Mouse (Mus musculus) ES-Bruce4 (cell line): ENCODE data around the gene Lamp1. TPM values are rescaled to one million over a fixed set of nuclear protein-coding genes. Genes with fewer than 3 reads are reported as not detected.

ENCODE experiments used
- H3K27ac ChIP-seq: 2 replicates; pipeline ENCODE4 v1.5.1; 2012; ENCODE audit warnings: low read length, inconsistent platforms; ENCODE audit not compliant: insufficient read depth
- H3K27me3 ChIP-seq: 2 replicates; pipeline ENCODE4 v1.6.1; 2012; ENCODE audit warnings: mild to moderate bottlenecking, low read length, inconsistent platforms; ENCODE audit not compliant: control insufficient read depth, poor library complexity, insufficient read depth, severe bottlenecking
- H3K36me3 ChIP-seq: 2 replicates; pipeline ENCODE4 v1.6.1; 2012; ENCODE audit warnings: inconsistent platforms, mild to moderate bottlenecking, low read length, moderate library complexity; ENCODE audit not compliant: control insufficient read depth, poor library complexity, insufficient read depth, severe bottlenecking
- H3K4me1 ChIP-seq: one replicate; pipeline ENCODE4 v1.8.1; 2011; ENCODE audit warnings: low read length; ENCODE audit not compliant: control insufficient read depth, insufficient read depth
- H3K4me3 ChIP-seq: 2 replicates; pipeline ENCODE4 v1.5.1; 2011; ENCODE audit warnings: low read depth, mild to moderate bottlenecking, low read length
- H3K9ac ChIP-seq: 2 replicates; pipeline ENCODE4 v1.6.1; 2012; ENCODE audit warnings: low read depth, mild to moderate bottlenecking, inconsistent platforms; ENCODE audit not compliant: poor library complexity, severe bottlenecking
- H3K9me3 ChIP-seq: replicated peaks from 2 replicates; pipeline ENCODE4 v1.6.1; 2012; ENCODE audit warnings: mild to moderate bottlenecking, low read length, inconsistent platforms; ENCODE audit not compliant: control insufficient read depth, poor library complexity, insufficient read depth, severe bottlenecking
- CTCF ChIP-seq: IDR thresholded peaks from one replicate; pipeline ENCODE4 v1.8.1; 2011; ENCODE audit warnings: low read depth, low read length
- EP300 ChIP-seq: IDR thresholded peaks from 2 replicates; pipeline ENCODE4 v1.6.1; 2011; ENCODE audit warnings: low read depth, low read length; ENCODE audit not compliant: insufficient read depth
- POLR2A ChIP-seq: IDR thresholded peaks from one replicate; pipeline ENCODE4 v1.8.1; 2011; ENCODE audit warnings: low read length; ENCODE audit not compliant: insufficient read depth
- polyA plus RNA-seq: library from polyadenylated mRNA; stranded (reverse); fragments of >200 nt; gene quantifications from 2 replicates; pipeline ENCODE4 v1.2.4, GENCODE M21; 2011; ENCODE audit warnings: low read depth; ENCODE audit not compliant: missing spikeins, insufficient read depth, insufficient read length

Lamp1 gene
- polyA plus RNA-seq, 1 experiment, result 247 TPM

- no peak for TF ChIP-seq POLR2A
- TF ChIP-seq EP300, result no peak
- no peak for TF ChIP-seq CTCF
- peaks cover 5% of the 10 kb centered on the region; the same call in 1 of the 2 replicates for H3K9me3 ChIP-seq
- H3K27ac ChIP-seq, result no peak overlapping the region
- no peak overlapping the region for H3K9ac ChIP-seq
- H3K4me1 ChIP-seq, result peaks cover 14% of the 10 kb centered on the region
- H3K4me3 ChIP-seq, result no peak overlapping the region
- H3K27me3 ChIP-seq, result no peaks in the 10 kb centered on the region
- H3K36me3 ChIP-seq, result peaks cover 2% of the 10 kb centered on the region
These were observed 44.5 kb downstream of the Lamp1 start for GRCm38 (mm10) chr8:13203472-13203871.

DNA sequence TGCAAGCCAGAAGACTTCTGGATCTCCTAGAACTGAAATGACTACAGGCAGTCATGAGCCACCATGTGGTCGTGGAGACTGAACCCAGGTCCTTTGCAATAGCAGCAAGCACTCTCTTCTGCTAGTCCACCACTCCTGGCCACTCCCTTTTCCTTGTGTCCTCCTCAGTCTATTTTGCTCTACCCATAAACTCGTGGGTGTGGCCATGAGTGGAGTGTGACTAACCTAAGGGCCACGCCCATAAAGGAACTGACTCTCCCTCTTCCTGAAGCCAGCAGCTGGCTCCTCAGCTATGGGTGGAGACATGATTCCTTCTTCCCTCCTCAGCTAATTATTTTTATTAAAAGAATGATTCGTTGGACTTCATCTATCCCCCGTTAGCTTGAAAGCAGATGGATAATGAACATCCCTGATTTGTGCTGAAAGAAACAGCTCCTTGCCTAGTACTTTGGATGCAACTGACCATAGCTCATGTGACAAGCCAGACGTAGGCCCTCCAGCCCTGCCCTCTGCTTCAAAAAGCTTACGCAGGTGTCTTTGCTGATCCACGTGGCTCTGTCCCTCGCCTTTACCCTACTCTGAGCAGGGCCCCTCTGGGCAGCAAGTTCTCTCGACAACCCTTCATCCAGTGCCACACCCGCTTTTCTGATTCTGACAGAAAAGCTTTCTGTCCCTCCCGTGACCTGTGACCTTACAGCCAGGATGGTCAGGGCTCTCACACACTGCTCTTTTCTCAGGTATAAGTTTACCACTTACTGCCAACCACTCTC is 45.6 kb downstream of the Lamp1 start:
- TF ChIP-seq CTCF, result no peak
- no peak for TF ChIP-seq POLR2A
- TF ChIP-seq EP300, result peak; percentile 41; the same call in 1 of the 2 replicates
- Histone ChIP-seq H3K9me3 (peaks cover 5% of the 10 kb centered on the region; the same call in 1 of the 2 replicates), H3K27ac (peak overlapping the region; percentile 81), H3K27me3 (no peaks in the 10 kb centered on the region), H3K4me1 (peaks cover 15% of the 10 kb centered on the region), H3K36me3 (no peaks in the 10 kb centered on the region), H3K4me3 (no peak overlapping the region), H3K9ac (peak overlapping the region; percentile 9)

DNA sequence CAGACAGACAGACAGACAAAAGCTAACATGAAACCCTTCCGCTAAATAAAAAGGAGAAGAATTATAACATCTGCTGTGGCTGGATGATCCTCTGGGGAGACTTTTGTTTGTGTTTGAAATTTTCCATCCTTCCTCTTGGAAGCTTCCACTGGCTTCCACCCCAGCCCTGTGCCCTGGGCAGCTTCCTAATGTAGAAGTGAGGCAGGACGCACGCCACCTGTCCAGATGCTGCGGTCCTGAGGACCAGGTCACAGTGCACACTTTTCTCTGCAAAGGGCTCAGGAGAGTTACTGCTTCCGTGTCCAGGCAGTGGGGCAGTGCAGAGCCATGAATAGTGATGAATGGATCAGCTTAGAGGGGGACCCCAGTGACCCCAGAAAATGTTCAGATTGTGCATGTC is 46.4 kb downstream of the Lamp1 start:
- H3K9me3 ChIP-seq, result peaks cover 5% of the 10 kb centered on the region; the same call in 1 of the 2 replicates
- peaks cover 17% of the 10 kb centered on the region for H3K4me1 ChIP-seq
- H3K27me3 ChIP-seq, result no peaks in the 10 kb centered on the region
- TF ChIP-seq POLR2A, result no peak
- no peak for TF ChIP-seq EP300
- TF ChIP-seq CTCF, result no peak
- H3K4me3 ChIP-seq, result no peak overlapping the region
- H3K27ac ChIP-seq, result peak overlapping the region; percentile 81
- peak overlapping the region; percentile 9 for H3K9ac ChIP-seq
- H3K36me3 ChIP-seq, result no peaks in the 10 kb centered on the region

DNA sequence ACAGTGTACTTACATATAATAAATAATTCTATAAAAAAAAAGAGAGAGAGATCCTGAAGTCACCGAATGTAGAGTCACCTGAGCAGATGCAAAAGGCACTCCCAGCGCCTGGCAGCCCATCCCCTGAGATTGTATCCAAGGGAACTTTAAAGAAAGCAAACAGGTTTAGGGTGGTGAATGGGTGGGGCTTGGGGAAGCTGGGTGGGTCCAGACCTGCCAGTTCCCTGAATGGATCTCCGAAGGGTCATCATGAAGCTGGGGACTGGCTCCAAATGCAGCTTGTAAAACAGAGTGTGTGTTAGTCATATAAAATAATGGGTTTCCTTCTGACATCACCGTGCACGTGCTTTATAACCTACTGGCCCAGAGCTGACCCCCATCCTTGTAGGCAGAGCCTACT is 47.3 kb downstream of the Lamp1 start:
- Histone ChIP-seq H3K36me3 (no peaks in the 10 kb centered on the region), H3K27ac (peak overlapping the region; percentile 92)
- no peak for TF ChIP-seq POLR2A
- peak; percentile 76; the same call in 1 of the 2 replicates for TF ChIP-seq EP300
- no peak for TF ChIP-seq CTCF

GRCm38 (mm10) chr8:13208627-13209355 is 49.8 kb downstream of the Lamp1 start:
- peak overlapping the region; percentile 93 for H3K27ac ChIP-seq
- H3K4me1 ChIP-seq, result peaks cover 22% of the 10 kb centered on the region
- H3K9me3 ChIP-seq, result no peaks in the 10 kb centered on the region
- peak overlapping the region; percentile 12; the same call in 1 of the 2 replicates for H3K9ac ChIP-seq
- no peaks in the 10 kb centered on the region for H3K36me3 ChIP-seq
- H3K4me3 ChIP-seq, result no peak overlapping the region
- TF ChIP-seq POLR2A (no peak), CTCF (peak; percentile 12), EP300 (peak; percentile 100)
- no peaks in the 10 kb centered on the region for H3K27me3 ChIP-seq

More for the DNA sequence above, 47.3 kb downstream of the Lamp1 start:
- H3K4me1 ChIP-seq, result peaks cover 20% of the 10 kb centered on the region
- H3K4me3 ChIP-seq, result no peak overlapping the region
- H3K9ac ChIP-seq, result peak overlapping the region; percentile 12
- H3K9me3 ChIP-seq, result peaks cover 5% of the 10 kb centered on the region; the same call in 1 of the 2 replicates
- H3K27me3 ChIP-seq, result no peaks in the 10 kb centered on the region
